Mouse (Mus musculus) erythroblast, embryonic 14.5 days (primary cell): ENCODE data around the gene Ccdc187.

Experiments used
- GATA1 ChIP-seq: IDR thresholded peaks from 2 replicates; pipeline ENCODE4 v1.6.1; 2012; ENCODE audit warnings: low read length, inconsistent platforms, mixed read lengths
- TAL1 ChIP-seq: IDR thresholded peaks from 3 replicates; pipeline ENCODE4 v1.6.1; 2012; ENCODE audit warnings: low read length, inconsistent platforms, mixed read lengths

DNA sequence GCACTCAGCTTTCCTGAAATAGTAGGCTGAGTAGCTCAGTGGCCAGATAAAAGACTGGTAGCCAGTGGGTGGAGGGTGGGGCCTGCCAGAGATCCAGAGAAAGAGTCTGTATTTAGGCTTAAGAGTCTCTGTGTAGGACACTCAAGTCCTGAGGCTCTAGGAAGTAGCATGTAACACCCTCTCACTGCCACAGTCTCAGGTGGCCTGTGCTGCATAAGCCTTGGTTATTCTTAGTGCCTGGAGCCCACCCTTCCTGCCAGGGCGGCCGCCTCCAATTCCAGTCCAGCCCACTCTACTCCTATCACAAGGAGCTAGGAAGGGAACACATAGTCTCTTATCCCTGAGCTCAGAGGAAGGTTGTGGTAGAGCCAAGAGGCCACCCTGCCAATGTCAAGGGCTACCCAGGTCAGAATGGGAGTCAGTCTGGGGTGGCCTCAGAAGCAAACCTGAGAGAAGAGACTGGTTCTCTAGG is 47.2 kb upstream of the Ccdc187 start:
- TF ChIP-seq TAL1: no peak
- TF ChIP-seq GATA1: no peak
